Mouse (Mus musculus): ENCODE results near the gene Vamp2. TPM values are rescaled to one million over a fixed set of nuclear protein-coding genes. Genes with fewer than 3 reads are reported as not detected.

The Vamp2 gene
- total RNA-seq (2021), result 100 to 1,000 TPM; 104 to 130 TPM
- polyA plus RNA-seq (2012; rRNA removed), result 425 and 479 TPM in 2 replicates
- long read RNA-seq, transcript Vamp2-201 (5 exons, 2,205 nt), result major isoform, 47 of 62 reads
- long read RNA-seq, partial matches to known transcripts, result 12 of 62 reads
- long read RNA-seq, other reads (novel, unspliced or antisense), result 1 of 62 reads

GRCm38 (mm10) chr11:69088103-69088855 lies at the start of gene Vamp2:
Gene Vamp2 (plus strand): TSS chr11:69088490.
- peak; percentile 93 for DNase-seq

- peak; percentile 87 for DNase-seq
Observed at GRCm38 (mm10) chr11:69045531-69046394, 42.5 kb upstream of the Vamp2 start, which contains the start of gene Aurkb. Gene Aurkb (plus strand): TSS chr11:69045647.

GRCm38 (mm10) chr11:69046395-69046774 lies 41.9 kb upstream of the Vamp2 start:
- DNase-seq, result no peak

- no peak for DNase-seq
Observed at GRCm38 (mm10) chr11:69047592-69047991, 40.7 kb upstream of the Vamp2 start.

- no peak for DNase-seq
Observed at GRCm38 (mm10) chr11:69048151-69048550, 40.1 kb upstream of the Vamp2 start.

- no peak for DNase-seq
Observed at GRCm38 (mm10) chr11:69050748-69051147, 37.5 kb upstream of the Vamp2 start.

GRCm38 (mm10) chr11:69051771-69052170 lies 36.5 kb upstream of the Vamp2 start:
- DNase-seq, result no peak

GRCm38 (mm10) chr11:69052824-69053421 lies 35.4 kb upstream of the Vamp2 start:
- DNase-seq, result no peak

GRCm38 (mm10) chr11:69053848-69054247 lies 34.4 kb upstream of the Vamp2 start:
- DNase-seq, result no peak

GRCm38 (mm10) chr11:69058265-69058664 lies 30.0 kb upstream of the Vamp2 start:
- no peak for DNase-seq

GRCm38 (mm10) chr11:69058729-69059356 lies 29.4 kb upstream of the Vamp2 start:
- DNase-seq, result no peak

- peak; percentile 98 for DNase-seq
Observed at GRCm38 (mm10) chr11:69059357-69059974, 28.8 kb upstream of the Vamp2 start, which contains the start of gene Borcs6. Gene Borcs6 (plus strand): TSS chr11:69059717.

- no peak for DNase-seq
Observed at GRCm38 (mm10) chr11:69059975-69060411, 28.3 kb upstream of the Vamp2 start.

- DNase-seq, result peak; percentile 59
Observed at GRCm38 (mm10) chr11:69060448-69061254, 27.6 kb upstream of the Vamp2 start.

- no peak for DNase-seq
Observed at GRCm38 (mm10) chr11:69061255-69061912, 26.9 kb upstream of the Vamp2 start.

- peak; percentile 83 for DNase-seq
Observed at GRCm38 (mm10) chr11:69062194-69062760, 26.0 kb upstream of the Vamp2 start.

- DNase-seq, result peak; percentile 94
Observed at GRCm38 (mm10) chr11:69062761-69063224, 25.5 kb upstream of the Vamp2 start.

GRCm38 (mm10) chr11:69063413-69064201 lies 24.7 kb upstream of the Vamp2 start:
- peak; percentile 87 for DNase-seq
